Mouse (Mus musculus) liver, postnatal 0 days (tissue): ENCODE results near the gene Polr1a.

ENCODE experiments used
- CTCF ChIP-seq: sonication (generic); IDR thresholded peaks from 2 replicates; pipeline ENCODE4 v1.5.1; 2016; ENCODE audit warnings: antibody characterized with exemption, low read depth
- EP300 ChIP-seq: IDR thresholded peaks from 2 replicates; pipeline ENCODE4 v1.6.1; 2016; ENCODE audit warnings: antibody characterized with exemption, low read depth, mild to moderate bottlenecking

DNA sequence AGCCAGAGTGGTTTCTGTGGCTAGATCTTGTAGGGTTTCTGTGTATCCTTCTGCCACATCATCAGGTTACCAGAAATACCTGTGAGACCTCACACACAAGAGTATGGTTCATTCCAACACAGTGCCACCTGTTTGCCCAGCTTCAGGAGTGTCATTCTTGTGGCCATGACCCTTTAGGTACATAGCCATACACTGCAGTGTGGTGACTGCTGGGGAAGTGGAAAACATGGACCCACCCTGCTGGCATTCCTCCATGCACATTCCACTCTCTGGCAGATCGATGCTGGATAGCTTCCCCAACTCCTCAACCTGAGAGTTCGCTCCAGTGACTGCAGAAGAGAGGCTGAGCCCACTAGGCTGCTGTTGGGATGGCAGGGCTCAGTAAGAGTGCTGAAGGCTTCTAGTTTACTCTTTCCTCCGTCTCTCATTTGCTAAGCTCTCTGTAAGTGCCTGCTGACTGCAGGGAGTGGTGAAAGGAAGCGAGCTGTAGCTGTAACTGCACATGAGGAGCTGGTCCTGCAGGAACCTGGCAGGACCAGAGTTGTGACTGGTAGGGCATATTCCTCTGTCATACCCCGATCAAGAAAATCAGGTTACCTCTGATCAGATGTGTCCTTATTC lies 57.9 kb downstream of the Polr1a start:
- TF ChIP-seq EP300: no peak
- no peak for TF ChIP-seq CTCF
